Mouse (Mus musculus) erythroblast, adult 5-6 weeks (primary cell): Measurements from ENCODE around the gene Agfg1. TPM values are rescaled to one million over a fixed set of nuclear protein-coding genes. Genes with fewer than 3 reads are reported as not detected.

ENCODE experiments used
- ATAC-seq: replicated peaks from 2 replicates; pipeline ENCODE4 v1.8.0; 2016; ENCODE audit warnings: moderate number of reproducible peaks, mild to moderate bottlenecking, moderate TSS enrichment, inconsistent platforms; ENCODE audit not compliant: poor library complexity, low FRiP score, severe bottlenecking
- total RNA-seq, 2 experiments: library from RNA; stranded (forward) in 1 of 2; stranded (reverse) in 1 of 2; fragments of 150-400 nt in 1 of 2; fragments of 200-764, 138-1000 nt in 1 of 2; gene quantifications; 2 replicates each; pipeline versions ENCODE4 v1.2.3 to v1.2.4; 2015 to 2017; ENCODE audit warnings: low replicate concordance in 2 of 2

The Agfg1 gene
- total RNA-seq (2015; ENCODE audit: low replicate concordance) (19.9 and 20.0 TPM in 2 replicates), total RNA-seq (2017; ENCODE audit: low replicate concordance) (13.4 and 20.8 TPM in 2 replicates)

- ATAC-seq: peak; percentile 81
Measured at GRCm38 (mm10) chr1:82839296-82839613, at the start of gene Agfg1. Gene Agfg1, plus strand, starts transcription at chr1:82839483.

- no peak for ATAC-seq
Measured at GRCm38 (mm10) chr1:82791105-82791504, 48.2 kb upstream of the Agfg1 start.

- ATAC-seq: 0 out of 2 replicates have a peak, but pooled peaks have one; percentile 41
Measured at GRCm38 (mm10) chr1:82792238-82792637, 47.0 kb upstream of the Agfg1 start.

- ATAC-seq: no peak
Measured at GRCm38 (mm10) chr1:82793110-82793509, 46.2 kb upstream of the Agfg1 start.

GRCm38 (mm10) chr1:82793986-82794385 is 45.3 kb upstream of the Agfg1 start:
- ATAC-seq: no peak

GRCm38 (mm10) chr1:82795211-82795610 is 44.1 kb upstream of the Agfg1 start:
- ATAC-seq: no peak

GRCm38 (mm10) chr1:82795702-82796443 is 43.4 kb upstream of the Agfg1 start:
- ATAC-seq: no peak

- no peak for ATAC-seq
Measured at GRCm38 (mm10) chr1:82797088-82797487, 42.2 kb upstream of the Agfg1 start.

GRCm38 (mm10) chr1:82798304-82798703 is 41.0 kb upstream of the Agfg1 start:
- ATAC-seq: no peak

- ATAC-seq: no peak
Measured at GRCm38 (mm10) chr1:82798922-82799321, 40.4 kb upstream of the Agfg1 start.

- no peak for ATAC-seq
Measured at GRCm38 (mm10) chr1:82801105-82801783, 38.0 kb upstream of the Agfg1 start.

GRCm38 (mm10) chr1:82803608-82804007 is 35.7 kb upstream of the Agfg1 start:
- ATAC-seq: peak; percentile 88

- no peak for ATAC-seq
Measured at GRCm38 (mm10) chr1:82804059-82804458, 35.2 kb upstream of the Agfg1 start.

GRCm38 (mm10) chr1:82806391-82806790 is 32.9 kb upstream of the Agfg1 start:
- no peak for ATAC-seq

GRCm38 (mm10) chr1:82807206-82807605 is 32.1 kb upstream of the Agfg1 start:
- no peak for ATAC-seq

GRCm38 (mm10) chr1:82808564-82808963 is 30.7 kb upstream of the Agfg1 start:
- ATAC-seq: no peak

GRCm38 (mm10) chr1:82811766-82812165 is 27.5 kb upstream of the Agfg1 start:
- no peak for ATAC-seq

- ATAC-seq: peak; percentile 92
Measured at GRCm38 (mm10) chr1:82815941-82816716, 23.2 kb upstream of the Agfg1 start.

GRCm38 (mm10) chr1:82819366-82819765 is 19.9 kb upstream of the Agfg1 start:
- ATAC-seq: no peak

- no peak for ATAC-seq
Measured at GRCm38 (mm10) chr1:82820179-82820578, 19.1 kb upstream of the Agfg1 start.
